Mouse (Mus musculus): ENCODE data around the gene Itga11. TPM values are rescaled to one million over a fixed set of nuclear protein-coding genes. Genes with fewer than 3 reads are reported as not detected.

Itga11 gene
- polyA plus RNA-seq, 1 experiment from 2014 or later = 0.05 TPM

DNA sequence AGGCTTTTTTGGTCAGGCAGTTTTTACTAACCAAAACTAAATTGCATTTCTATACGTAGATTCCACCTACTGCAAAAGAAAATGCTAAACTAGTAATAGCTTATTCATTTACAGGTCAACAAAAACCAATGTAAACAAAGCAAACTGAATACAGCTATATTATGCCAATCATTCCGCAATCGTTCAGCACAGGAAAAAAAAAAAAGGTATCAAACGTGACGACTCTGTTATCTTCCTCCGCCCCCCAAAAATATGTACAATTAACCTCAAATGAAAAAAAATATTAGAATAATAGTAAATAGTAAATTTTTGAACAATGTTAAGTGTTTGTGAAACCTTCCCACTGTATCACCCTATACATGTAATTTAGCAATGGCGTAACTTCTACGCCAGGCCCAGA lies 132.5 kb downstream of the Itga11 start:
- WGBS (ENCODE audit: insufficient replicate concordance) = 13% methylated on average over 8 of the region's 8 CpGs
- Histone ChIP-seq H3K4me1 (ENCODE audit: insufficient read depth) (peaks cover 28% of the 10 kb centered on the region), H3K27ac (ENCODE audit: low read depth) (peak overlapping the region; percentile 87; the same call in 1 of the 2 replicates), H3K4me2 (ENCODE audit: low read depth, low read length) (peak overlapping the region; percentile 92), H3K4me3 (ENCODE audit: low read depth, low read length) (peak overlapping the region; percentile 98), H3K27me3 (ENCODE audit: insufficient read depth, low read length) (no peaks in the 10 kb centered on the region), H3K9me3 (ENCODE audit: low read length) (no peaks in the 10 kb centered on the region), H3K9ac (replicated peaks) (peak overlapping the region; percentile 97), H3K36me3 (replicated peaks; ENCODE audit: insufficient read depth, low read length) (no peaks in the 10 kb centered on the region)
- ATAC-seq (no peak), DNase-seq (no peak)
- no peak for TF ChIP-seq EP300 (IDR thresholded peaks at IDR 0.05; ENCODE audit: low read depth)
- TF ChIP-seq CTCF (IDR thresholded peaks at IDR 0.05; ENCODE audit: low read depth) = no peak

DNA sequence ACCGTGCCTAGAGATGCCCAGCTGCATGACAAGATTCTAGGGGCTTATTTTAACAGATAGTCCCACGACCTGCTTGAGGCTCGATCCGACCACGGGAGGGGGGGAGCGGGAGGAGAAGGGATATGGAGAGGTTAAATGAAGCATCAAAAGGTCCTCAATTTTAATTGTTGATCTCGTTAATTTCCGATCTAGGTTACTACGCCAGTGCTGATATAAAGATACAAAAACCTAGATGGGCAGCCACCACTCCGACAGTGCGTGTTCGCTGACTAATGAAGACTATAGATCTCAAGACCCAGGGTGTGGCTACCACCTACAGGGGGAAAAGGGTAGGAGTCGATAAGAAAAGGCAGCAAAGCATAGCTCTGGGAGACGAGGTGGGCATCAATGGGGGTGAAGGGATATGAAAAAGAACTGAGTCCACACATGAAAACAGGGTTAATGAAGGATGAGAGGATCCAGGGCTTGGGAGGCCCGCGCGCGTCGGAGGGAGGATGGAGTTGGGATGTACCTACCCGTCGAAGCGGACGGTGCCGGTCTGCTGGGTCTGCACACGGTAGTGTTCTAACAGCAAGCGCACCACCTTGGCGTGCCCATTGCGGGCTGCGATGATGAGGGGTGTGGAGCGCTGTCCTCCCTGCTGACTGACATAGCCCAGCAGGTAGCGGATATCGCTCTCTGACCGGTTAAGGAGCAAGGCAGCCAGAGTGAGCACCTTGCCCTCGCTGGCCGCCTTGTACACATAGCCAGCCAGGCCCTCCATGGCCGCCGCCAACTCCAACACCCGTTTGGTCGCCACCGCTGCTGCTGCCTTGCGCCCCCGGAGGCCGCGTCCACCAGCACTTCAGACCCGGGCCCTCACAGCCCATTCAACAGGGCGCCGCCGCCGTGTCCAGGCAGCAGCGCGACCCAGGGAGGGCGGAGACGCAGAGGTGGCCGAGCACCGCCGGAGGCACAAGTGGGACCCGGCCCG lies 133.2 kb downstream of the Itga11 start:
- Histone ChIP-seq H3K4me3 (ENCODE audit: low read depth, low read length) (peak overlapping the region; percentile 98), H3K9me3 (ENCODE audit: low read length) (no peaks in the 10 kb centered on the region), H3K36me3 (replicated peaks; ENCODE audit: insufficient read depth, low read length) (no peaks in the 10 kb centered on the region), H3K27me3 (ENCODE audit: insufficient read depth, low read length) (no peaks in the 10 kb centered on the region), H3K27ac (ENCODE audit: low read depth) (peak overlapping the region; percentile 87), H3K9ac (replicated peaks) (peak overlapping the region; percentile 97), H3K4me2 (ENCODE audit: low read depth, low read length) (peak overlapping the region; percentile 92), H3K4me1 (ENCODE audit: insufficient read depth) (peaks cover 32% of the 10 kb centered on the region)
- WGBS (ENCODE audit: insufficient replicate concordance) = 3% methylated on average over 51 of the region's 58 CpGs
- TF ChIP-seq CTCF (IDR thresholded peaks at IDR 0.05; ENCODE audit: low read depth) (peak; percentile 40), EP300 (IDR thresholded peaks at IDR 0.05; ENCODE audit: low read depth) (no peak)
- ATAC-seq (peak; percentile 30), DNase-seq (no peak)

DNA sequence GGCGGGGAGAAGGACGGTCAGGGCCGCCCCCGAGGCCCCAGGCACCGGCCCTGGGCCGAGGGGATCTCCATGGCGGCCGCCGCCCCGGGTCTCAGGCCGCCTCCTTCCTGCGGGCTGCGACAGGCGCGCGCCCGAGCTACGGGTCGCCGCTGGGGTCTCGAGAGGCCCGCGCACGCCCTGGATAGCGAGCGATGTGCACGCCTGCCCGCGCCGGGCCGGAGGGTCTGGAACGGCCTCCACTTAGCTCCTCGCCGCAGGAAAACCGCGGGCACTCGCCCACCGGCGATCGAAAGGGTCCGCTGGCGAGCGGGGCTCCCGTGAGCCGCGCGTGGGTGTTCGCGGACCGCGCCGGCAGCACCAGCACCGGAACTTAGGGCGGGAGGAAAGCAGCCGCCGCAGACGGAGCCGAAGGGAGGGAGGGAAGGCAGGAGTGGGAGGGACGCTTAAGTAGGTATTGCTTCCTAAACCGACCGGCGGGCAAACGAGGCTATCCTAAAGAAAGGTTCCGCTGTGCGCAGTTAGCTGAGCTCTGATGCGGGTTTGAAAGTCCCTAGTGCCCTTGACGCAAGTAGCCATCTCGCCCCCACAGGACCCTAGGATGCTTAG lies 134.0 kb downstream of the Itga11 start, which contains the start of gene Fem1b:
Fem1b (minus strand) TSS at position 419 of the 606 bp plus-strand sequence.
- Histone ChIP-seq H3K4me1 (ENCODE audit: insufficient read depth) (peaks cover 32% of the 10 kb centered on the region), H3K9ac (replicated peaks) (peak within 1 kb of the TSS; percentile 97), H3K27me3 (ENCODE audit: insufficient read depth, low read length) (no peaks in the 10 kb centered on the region), H3K36me3 (replicated peaks; ENCODE audit: insufficient read depth, low read length) (no peaks in the 10 kb centered on the region), H3K9me3 (ENCODE audit: low read length) (no peaks in the 10 kb centered on the region), H3K4me2 (ENCODE audit: low read depth, low read length) (peak within 1 kb of the TSS; percentile 92), H3K4me3 (ENCODE audit: low read depth, low read length) (peak within 1 kb of the TSS; percentile 98), H3K27ac (ENCODE audit: low read depth) (peak within 1 kb of the TSS; percentile 87)
- peak; percentile 90 for DNase-seq
- WGBS (ENCODE audit: insufficient replicate concordance) = under 1% methylated on average over 45 of the region's 68 CpGs
- ATAC-seq = peak; percentile 91
- TF ChIP-seq CTCF (IDR thresholded peaks at IDR 0.05; ENCODE audit: low read depth) (no peak), EP300 (IDR thresholded peaks at IDR 0.05; ENCODE audit: low read depth) (no peak)

DNA sequence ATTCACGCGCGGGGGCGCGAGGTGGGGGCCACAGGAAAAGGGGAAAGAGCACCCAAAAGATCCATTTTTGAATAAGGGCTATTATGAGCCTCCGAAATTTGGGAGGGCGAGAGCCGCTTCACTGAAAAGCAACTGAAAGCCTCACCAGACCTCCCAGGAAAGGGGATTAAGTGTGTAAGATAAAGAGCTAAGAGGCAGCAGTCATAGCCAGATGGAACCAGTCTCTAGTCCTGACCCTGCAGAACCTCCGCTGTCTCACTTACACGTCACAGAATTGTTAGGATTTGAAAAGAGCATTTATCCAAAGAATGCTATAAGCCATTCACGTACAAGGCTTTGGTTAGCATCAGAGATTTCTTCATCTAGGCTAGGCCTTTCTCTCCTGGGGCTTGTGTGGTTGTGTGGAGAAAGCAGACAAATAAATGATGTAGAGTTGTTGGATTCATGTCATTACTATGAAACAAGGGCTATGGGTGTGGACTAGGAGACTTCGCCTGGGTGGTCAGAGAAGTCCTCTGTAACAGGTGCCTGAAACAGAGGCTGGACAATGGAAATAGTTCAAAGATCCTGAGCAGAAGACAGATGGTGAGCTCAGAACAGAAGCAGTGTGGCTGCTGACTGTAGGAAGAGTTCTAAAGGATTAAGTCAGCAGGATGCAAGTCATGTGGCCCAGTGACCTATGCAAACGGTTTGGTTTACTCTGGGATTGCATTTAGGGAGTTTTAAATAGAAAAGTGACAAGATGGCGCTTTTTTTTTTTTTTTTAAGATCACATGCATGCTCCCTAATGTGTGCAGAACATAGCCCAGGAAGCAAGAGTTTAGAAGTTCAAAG lies 134.8 kb downstream of the Itga11 start:
- ATAC-seq (no peak), DNase-seq (no peak)
- Histone ChIP-seq H3K9ac (replicated peaks) (peak overlapping the region; percentile 97), H3K27me3 (ENCODE audit: insufficient read depth, low read length) (no peaks in the 10 kb centered on the region), H3K27ac (ENCODE audit: low read depth) (peak overlapping the region; percentile 87), H3K36me3 (replicated peaks; ENCODE audit: insufficient read depth, low read length) (no peaks in the 10 kb centered on the region), H3K4me1 (ENCODE audit: insufficient read depth) (peaks cover 32% of the 10 kb centered on the region), H3K4me2 (ENCODE audit: low read depth, low read length) (peak overlapping the region; percentile 92), H3K4me3 (ENCODE audit: low read depth, low read length) (peak overlapping the region; percentile 98), H3K9me3 (ENCODE audit: low read length) (no peaks in the 10 kb centered on the region)
- no peak for TF ChIP-seq EP300 (IDR thresholded peaks at IDR 0.05; ENCODE audit: low read depth)
- 26% methylated on average over 14 of the region's 14 CpGs for WGBS (ENCODE audit: insufficient replicate concordance)

DNA sequence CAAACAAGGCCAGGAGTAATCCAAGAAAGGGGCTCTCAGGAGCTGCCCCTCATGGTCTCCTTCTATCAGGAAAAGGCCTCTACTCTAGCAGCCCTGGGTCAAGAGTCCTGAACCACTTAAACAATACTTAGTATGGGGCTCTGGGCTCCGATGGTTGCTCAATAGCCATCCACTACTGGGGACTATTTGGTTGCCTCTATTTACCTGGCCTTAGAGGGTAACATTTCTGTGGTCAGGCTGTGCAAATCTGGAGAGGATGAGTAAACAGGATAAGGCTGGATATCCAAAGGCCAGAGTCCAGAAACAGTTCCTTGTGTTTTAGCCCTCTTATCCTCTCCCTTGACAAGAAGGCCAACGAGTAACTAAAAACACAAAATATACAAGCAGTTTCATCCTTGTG lies 137.1 kb downstream of the Itga11 start:
- Histone ChIP-seq H3K27me3 (ENCODE audit: insufficient read depth, low read length) (no peaks in the 10 kb centered on the region), H3K36me3 (replicated peaks; ENCODE audit: insufficient read depth, low read length) (no peaks in the 10 kb centered on the region), H3K4me2 (ENCODE audit: low read depth, low read length) (no peak overlapping the region), H3K9ac (replicated peaks) (no peak overlapping the region), H3K4me1 (ENCODE audit: insufficient read depth) (peaks cover 26% of the 10 kb centered on the region), H3K4me3 (ENCODE audit: low read depth, low read length) (no peak overlapping the region), H3K27ac (ENCODE audit: low read depth) (peak overlapping the region; percentile 70), H3K9me3 (ENCODE audit: low read length) (no peaks in the 10 kb centered on the region)
- no peak for TF ChIP-seq EP300 (IDR thresholded peaks at IDR 0.05; ENCODE audit: low read depth)
- TF ChIP-seq CTCF (IDR thresholded peaks at IDR 0.05; ENCODE audit: low read depth) = no peak
- 64% methylated on average over 2 of the region's 2 CpGs for WGBS (ENCODE audit: insufficient replicate concordance)
- ATAC-seq (no peak), DNase-seq (no peak)

Measured in liver, postnatal 0 days (tissue).